Mouse (Mus musculus): ENCODE measurements around the gene Rexo5.

DNA sequence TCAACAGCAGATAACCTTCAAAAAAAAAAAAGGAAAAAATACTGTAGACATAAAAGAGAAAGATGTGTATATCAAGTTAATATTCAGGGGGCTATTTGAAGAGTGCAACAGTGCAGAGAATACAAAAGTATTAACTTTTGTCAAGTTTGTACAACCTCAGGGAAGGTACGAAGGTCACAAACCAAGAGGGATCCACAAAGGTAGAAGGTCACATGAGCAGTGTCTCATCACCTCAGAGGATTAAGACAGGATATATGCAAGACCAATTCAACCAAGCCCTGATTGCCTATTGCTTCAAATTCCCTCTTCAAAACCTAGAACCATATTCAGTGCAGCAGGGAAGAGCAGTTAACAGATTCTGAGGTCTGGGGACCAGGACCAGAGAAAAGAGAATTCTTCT, 59.4 kb downstream of the Rexo5 start:
- TF ChIP-seq CTCF (IDR thresholded peaks at IDR 0.05; ENCODE audit: extremely low read depth, insufficient read depth, low read length): no peak
- TF ChIP-seq POLR2A (IDR thresholded peaks at IDR 0.05; ENCODE audit: extremely low read depth, insufficient read depth, low read length): no peak

All from cortical plate, adult 2 months (tissue).